Mouse (Mus musculus): ENCODE results near the gene Fgfr3. TPM values are rescaled to one million over a fixed set of nuclear protein-coding genes. Genes with fewer than 3 reads are reported as not detected.

Gene Fgfr3
- total RNA-seq, 2 experiments from 2014 or later: 112 to 140 TPM

DNA sequence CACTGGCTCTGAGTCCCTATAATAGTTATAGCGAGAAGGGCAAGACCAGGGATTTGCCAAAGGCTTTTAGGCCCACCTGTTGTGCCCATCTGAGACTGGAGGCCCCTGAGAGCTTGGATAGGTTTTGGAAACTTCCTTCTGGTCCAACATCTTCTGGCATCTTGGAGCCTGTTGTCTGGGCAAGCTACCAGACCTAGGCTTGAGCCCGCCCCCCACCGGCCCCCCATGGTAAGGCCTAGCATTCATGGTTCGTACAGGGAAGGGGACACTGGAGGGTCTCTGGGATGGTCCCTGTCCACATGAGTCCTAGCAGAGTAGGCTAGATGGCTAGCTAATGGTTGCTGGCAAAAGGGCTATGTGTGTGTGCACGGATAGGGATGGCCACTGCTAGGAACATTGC is 22.8 kb upstream of the Fgfr3 start:
- intact Hi-C loops (cut with DNase I): no loop called here
- no peak for TF ChIP-seq CTCF (IDR thresholded peaks at IDR 0.05)
- DNase-seq (ENCODE audit: extremely low spot score in 1 of 2, low spot score in 2 of 2): no peak
- no peak overlapping the region for H3K4me3 ChIP-seq
- no peak overlapping the region; the same call in 1 of the 2 replicates for H3K27ac ChIP-seq

DNA sequence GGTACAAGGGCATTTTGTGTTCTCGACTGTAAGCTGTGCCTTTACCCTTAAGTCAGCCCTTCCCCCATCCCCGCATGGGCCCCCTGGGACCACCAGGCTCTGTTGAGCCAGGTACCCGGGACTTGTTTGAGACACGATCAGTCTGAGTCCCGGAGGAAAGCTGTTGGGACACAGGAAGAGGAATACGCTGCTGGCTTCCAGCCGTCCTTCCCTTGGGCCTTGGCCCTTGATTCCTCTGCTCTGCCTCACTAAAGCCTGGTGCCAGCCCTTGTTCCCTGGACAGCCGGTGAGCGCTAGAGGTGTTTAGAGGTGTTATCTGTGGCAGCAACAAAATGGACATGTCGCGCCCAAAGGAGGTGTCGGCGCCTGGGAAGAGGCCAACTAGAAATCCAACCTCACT is 21.5 kb upstream of the Fgfr3 start:
- H3K27ac ChIP-seq: no peak overlapping the region
- intact Hi-C loops (cut with DNase I): no loop called here
- no peak for TF ChIP-seq CTCF (IDR thresholded peaks at IDR 0.05)
- no peak for DNase-seq (ENCODE audit: extremely low spot score in 1 of 2, low spot score in 2 of 2)
- H3K4me3 ChIP-seq: no peak overlapping the region

GRCm38 (mm10) chr5:33701832-33702231 is 19.6 kb upstream of the Fgfr3 start:
- Histone ChIP-seq H3K4me3 (no peak overlapping the region), H3K27ac (no peak overlapping the region)
- TF ChIP-seq CTCF (IDR thresholded peaks at IDR 0.05): no peak
- DNase-seq (ENCODE audit: extremely low spot score in 1 of 2, low spot score in 2 of 2): no peak
- intact Hi-C loops (cut with DNase I): no loop called here

- intact Hi-C loops (cut with DNase I): no loop called here
- no peak for DNase-seq (ENCODE audit: extremely low spot score in 1 of 2, low spot score in 2 of 2)
- H3K4me3 ChIP-seq: no peak overlapping the region
- H3K27ac ChIP-seq: no peak overlapping the region
- no peak for TF ChIP-seq CTCF (IDR thresholded peaks at IDR 0.05)
These were observed 17.5 kb upstream of the Fgfr3 start for GRCm38 (mm10) chr5:33703999-33704398.

- DNase-seq (ENCODE audit: extremely low spot score in 1 of 2, low spot score in 2 of 2): peak; percentile 40 to 59
- intact Hi-C loops (cut with DNase I): no loop called here
- no peak for TF ChIP-seq CTCF (IDR thresholded peaks at IDR 0.05)
- Histone ChIP-seq H3K4me3 (no peak overlapping the region), H3K27ac (no peak overlapping the region)
These were observed 16.4 kb upstream of the Fgfr3 start for GRCm38 (mm10) chr5:33704945-33705611.

- Histone ChIP-seq H3K27ac (peak overlapping the region; percentile 30; the same call in 1 of the 2 replicates), H3K4me3 (no peak overlapping the region)
- DNase-seq (ENCODE audit: extremely low spot score in 1 of 2, low spot score in 2 of 2): no peak
- intact Hi-C loops (cut with DNase I): no loop called here
- TF ChIP-seq CTCF (IDR thresholded peaks at IDR 0.05): no peak
These were observed 15.7 kb upstream of the Fgfr3 start for GRCm38 (mm10) chr5:33705612-33706349.

DNA sequence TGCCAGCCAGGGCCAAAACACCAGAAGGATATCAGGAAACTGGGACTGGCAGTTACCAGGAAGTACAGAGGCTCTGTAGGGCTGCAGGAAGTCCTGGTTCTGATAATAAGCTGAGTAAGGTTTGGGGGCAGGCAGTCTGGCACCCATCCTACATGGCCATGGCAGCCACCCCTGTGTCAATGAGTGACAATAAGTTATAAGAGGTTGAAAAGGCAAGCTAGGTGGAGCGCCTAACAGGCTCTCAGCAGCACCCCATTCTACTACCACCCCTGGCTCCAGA is 15.2 kb upstream of the Fgfr3 start:
- H3K4me3 ChIP-seq: no peak overlapping the region
- no peak for TF ChIP-seq CTCF (IDR thresholded peaks at IDR 0.05)
- no peak for DNase-seq (ENCODE audit: extremely low spot score in 1 of 2, low spot score in 2 of 2)
- intact Hi-C loops (cut with DNase I): no loop called here
- peak overlapping the region; percentile 28; the same call in 1 of the 2 replicates for H3K27ac ChIP-seq

DNA sequence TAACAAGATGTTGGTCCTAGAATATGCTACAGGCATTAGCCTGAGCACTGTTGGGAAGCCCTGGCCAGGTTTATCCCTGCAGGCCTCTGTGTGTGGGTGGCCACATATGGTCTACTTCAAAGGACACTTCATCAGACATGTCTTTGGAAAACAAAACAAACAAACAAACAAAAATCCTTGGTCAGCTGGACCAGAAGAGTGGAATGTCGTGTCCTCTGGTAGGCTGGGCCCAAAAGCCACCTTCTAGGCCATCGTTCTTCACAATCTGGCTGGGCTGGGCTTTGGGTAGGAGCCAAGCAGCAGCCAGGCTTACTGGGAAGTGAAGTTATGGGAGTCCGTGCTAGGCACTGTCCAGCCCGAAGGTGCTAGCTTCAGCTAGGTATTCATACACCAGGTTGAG is 14.3 kb upstream of the Fgfr3 start:
- no peak overlapping the region for H3K4me3 ChIP-seq
- no peak overlapping the region for H3K27ac ChIP-seq
- intact Hi-C loops (cut with DNase I): no loop called here
- no peak for TF ChIP-seq CTCF (IDR thresholded peaks at IDR 0.05)
- no peak for DNase-seq (ENCODE audit: extremely low spot score in 1 of 2, low spot score in 2 of 2)

DNA sequence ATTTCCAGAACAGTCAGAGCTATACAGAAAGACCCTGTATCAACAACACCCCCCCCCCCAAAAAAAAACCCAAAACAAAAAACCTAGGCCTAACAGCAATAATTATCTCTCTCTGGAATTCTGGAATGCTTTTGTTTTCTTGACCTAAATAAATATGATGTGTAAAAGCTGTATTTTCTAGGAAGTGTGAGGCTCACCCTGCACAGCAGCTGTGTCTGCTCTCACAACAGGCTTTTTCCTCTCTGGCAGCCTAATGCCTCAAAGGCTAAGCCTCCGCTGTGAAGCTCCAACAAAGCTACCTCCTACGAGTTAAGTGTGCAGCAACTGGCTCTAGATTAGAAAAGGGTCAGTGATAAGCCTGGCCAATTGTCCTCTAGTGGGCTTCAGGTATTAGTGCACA is 12.4 kb upstream of the Fgfr3 start:
- Histone ChIP-seq H3K4me3 (no peak overlapping the region), H3K27ac (no peak overlapping the region)
- no peak for TF ChIP-seq CTCF (IDR thresholded peaks at IDR 0.05)
- no peak for DNase-seq (ENCODE audit: extremely low spot score in 1 of 2, low spot score in 2 of 2)
- intact Hi-C loops (cut with DNase I): no loop called here

GRCm38 (mm10) chr5:33712550-33712949 is 8.9 kb upstream of the Fgfr3 start:
- intact Hi-C loops (cut with DNase I): no loop called here
- Histone ChIP-seq H3K27ac (no peak overlapping the region), H3K4me3 (no peak overlapping the region)
- TF ChIP-seq CTCF (IDR thresholded peaks at IDR 0.05): no peak
- no peak for DNase-seq (ENCODE audit: extremely low spot score in 1 of 2, low spot score in 2 of 2)

DNA sequence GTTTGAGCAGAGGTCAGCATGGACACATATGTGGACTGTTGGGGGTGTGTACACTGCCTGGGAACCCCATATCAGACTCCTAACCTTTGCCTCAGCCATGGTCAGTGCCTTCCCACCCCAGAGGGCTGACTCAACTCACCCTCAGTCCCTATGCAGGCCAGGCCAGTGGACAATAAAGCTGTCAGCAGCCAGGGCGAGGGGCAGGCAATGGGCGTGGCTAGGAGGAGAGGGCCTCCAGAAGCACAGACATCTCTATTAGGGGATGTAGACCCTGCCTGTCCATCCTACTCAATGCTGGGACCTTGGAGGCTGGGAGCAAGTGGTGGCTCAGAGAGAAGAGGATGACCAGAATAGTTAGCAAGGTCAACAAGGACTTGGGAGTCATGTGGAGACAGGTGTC is 6.3 kb upstream of the Fgfr3 start:
- intact Hi-C loops (cut with DNase I): no loop called here
- TF ChIP-seq CTCF (IDR thresholded peaks at IDR 0.05): no peak

DNA sequence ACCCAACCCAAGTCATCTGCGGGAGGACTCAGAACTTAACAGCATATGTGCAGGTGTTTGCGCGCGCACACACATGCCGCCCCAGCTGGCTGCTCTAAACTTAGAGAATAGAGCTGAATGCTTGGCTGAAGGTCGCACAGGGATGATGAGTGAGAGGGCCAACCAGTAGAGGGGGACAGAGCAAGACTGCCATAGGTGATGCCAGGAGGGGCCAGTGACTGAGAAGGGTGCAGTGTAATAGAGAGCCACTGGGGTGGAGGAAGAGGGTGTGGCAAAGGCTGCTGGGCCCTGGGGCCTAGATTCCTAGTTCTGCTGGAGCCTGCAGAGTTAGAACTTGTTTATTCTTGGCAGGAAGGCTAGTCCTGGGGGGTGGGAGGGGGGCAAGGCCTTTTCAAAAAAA is 5.0 kb upstream of the Fgfr3 start:
- TF ChIP-seq CTCF (IDR thresholded peaks at IDR 0.05): peak; percentile 1
- no peak for DNase-seq (ENCODE audit: extremely low spot score in 1 of 2, low spot score in 2 of 2)
- Histone ChIP-seq H3K27ac (no peak overlapping the region), H3K4me3 (no peak overlapping the region)
- intact Hi-C loops (cut with DNase I): no loop called here

More for the DNA sequence above, 6.3 kb upstream of the Fgfr3 start:
- Histone ChIP-seq H3K27ac (no peak overlapping the region), H3K4me3 (no peak overlapping the region)
- DNase-seq (ENCODE audit: extremely low spot score in 1 of 2, low spot score in 2 of 2): no peak

- intact Hi-C loops (cut with DNase I): no loop called here
- no peak for DNase-seq (ENCODE audit: extremely low spot score in 1 of 2, low spot score in 2 of 2)
- no peak for TF ChIP-seq CTCF (IDR thresholded peaks at IDR 0.05)
- Histone ChIP-seq H3K27ac (no peak overlapping the region), H3K4me3 (no peak overlapping the region)
These were observed 3.0 kb upstream of the Fgfr3 start for GRCm38 (mm10) chr5:33718460-33718859.
